Mouse (Mus musculus): ENCODE results near the gene Gm40193.

GRCm38 (mm10) chr11:70562995-70563469 is 30.3 kb upstream of the Gm40193 start:
- no peak for TF ChIP-seq CTCF (IDR thresholded peaks at IDR 0.05; ENCODE audit: extremely low read depth, insufficient read depth, low read length)
- TF ChIP-seq POLR2A (IDR thresholded peaks at IDR 0.05; ENCODE audit: extremely low read depth, insufficient read depth, low read length), result no peak

Measured in cortical plate, adult 2 months (tissue).